Mouse (Mus musculus) embryonic facial prominence, embryonic 12.5 days (tissue): ENCODE measurements at regions not wholly inside any gene's neighbourhood (a gene's known extent, or its start where the extent isn't known, plus 50 kb on each side); places are given as distances from the start of the nearest gene placed in this dataset.

Source experiments
- ATAC-seq: fragments of 200-750 bp; cut with Nextera tagmentation; 2 replicates; pipeline ENCODE4 v1.8.0; 2017; ENCODE audit not compliant: insufficient number of reproducible peaks, insufficient read depth, low FRiP score, low TSS enrichment
- H3K27ac ChIP-seq: fragments of 300-500 bp; sonication (generic); 2 replicates; pipeline ENCODE4 v1.5.1; 2016; ENCODE audit warnings: mild to moderate bottlenecking
- H3K27me3 ChIP-seq: fragments of 300-500 bp; sonication (generic); 2 replicates; pipeline ENCODE4 v1.6.1; 2016; ENCODE audit warnings: mild to moderate bottlenecking, moderate library complexity
- H3K36me3 ChIP-seq: fragments of 300-500 bp; sonication (generic); 2 replicates; pipeline ENCODE4 v1.6.1; 2016; ENCODE audit warnings: mild to moderate bottlenecking
- H3K4me1 ChIP-seq: fragments of 300-500 bp; sonication (generic); 2 replicates; pipeline ENCODE4 v1.6.1; 2016
- H3K4me2 ChIP-seq: fragments of 300-500 bp; sonication (generic); replicated peaks from 2 replicates; pipeline ENCODE4 v1.6.1; 2016; ENCODE audit warnings: mild to moderate bottlenecking, moderate library complexity
- H3K4me3 ChIP-seq: fragments of 300-500 bp; sonication (generic); 2 replicates; pipeline ENCODE4 v1.5.1; 2016; ENCODE audit warnings: mild to moderate bottlenecking
- H3K9ac ChIP-seq: fragments of 300-500 bp; sonication (generic); 2 replicates; pipeline ENCODE4 v1.6.1; 2016; ENCODE audit warnings: mild to moderate bottlenecking, moderate library complexity
- H3K9me3 ChIP-seq: fragments of 300-500 bp; sonication (generic); 2 replicates; pipeline ENCODE4 v1.6.1; 2016; ENCODE audit warnings: mild to moderate bottlenecking, moderate library complexity
- WGBS: fragments of 180-500 bp; shearing (Covaris S2); methylation state at CpG from one replicate; pipeline ENCODE4 v1.1.7; 2016; 5-methylcytosine and 5-hydroxymethylcytosine counted together

DNA sequence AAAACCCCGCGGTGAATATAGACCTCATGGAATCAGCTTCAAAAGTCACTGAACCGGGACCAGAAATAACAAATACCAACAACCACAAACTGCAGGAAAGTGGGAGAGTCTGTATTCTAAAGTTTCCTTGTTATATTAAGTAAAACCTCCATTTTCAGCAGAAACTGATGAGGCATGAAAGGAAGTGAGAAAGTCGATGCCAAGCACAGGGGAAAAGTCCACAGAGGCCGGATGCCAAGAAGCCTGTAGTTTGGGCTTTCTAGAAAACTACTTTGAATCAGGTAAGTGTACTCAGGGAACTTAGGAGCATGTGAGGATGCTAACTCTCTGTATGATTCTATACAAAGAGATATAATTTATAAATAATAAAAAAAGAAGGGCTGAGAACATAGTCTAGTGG is 154.8 kb downstream of the Kcnrg start:
- Histone ChIP-seq H3K27ac (no peak overlapping the region), H3K9me3 (no peaks in the 10 kb centered on the region), H3K36me3 (no peaks in the 10 kb centered on the region), H3K9ac (no peak overlapping the region), H3K4me1 (peaks cover 5% of the 10 kb centered on the region), H3K27me3 (no peaks in the 10 kb centered on the region), H3K4me3 (no peak overlapping the region), H3K4me2 (no peak overlapping the region)
- no peak for ATAC-seq
- WGBS, result 76% methylated on average over 5 of the region's 5 CpGs

DNA sequence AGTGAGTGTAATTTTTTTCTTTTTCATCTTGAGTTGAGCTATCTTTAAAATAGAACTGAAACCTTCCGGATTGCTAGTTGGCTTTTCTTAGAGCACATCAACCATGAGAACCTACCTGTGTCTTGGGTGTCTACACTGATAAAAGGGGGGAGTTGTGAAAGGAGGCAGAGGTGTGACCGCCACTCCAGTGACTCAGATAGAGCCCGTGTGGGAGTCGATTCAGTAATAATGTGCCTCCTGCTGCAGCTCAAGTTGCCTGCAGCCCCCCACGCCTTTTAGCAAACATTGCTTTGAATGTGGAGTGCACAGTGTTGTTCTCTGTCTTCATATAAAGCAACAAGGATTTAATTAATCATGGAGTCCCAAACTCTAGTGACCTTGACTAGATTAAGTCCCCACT is 162.6 kb downstream of the Kcnrg start:
- H3K4me1 ChIP-seq, result no peaks in the 10 kb centered on the region
- no peak for ATAC-seq
- no peak overlapping the region for H3K4me3 ChIP-seq
- H3K36me3 ChIP-seq, result no peaks in the 10 kb centered on the region
- H3K27me3 ChIP-seq, result no peaks in the 10 kb centered on the region
- no peak overlapping the region for H3K27ac ChIP-seq
- H3K4me2 ChIP-seq, result no peak overlapping the region
- 75% methylated on average over 5 of the region's 5 CpGs for WGBS
- H3K9me3 ChIP-seq, result no peaks in the 10 kb centered on the region
- H3K9ac ChIP-seq, result no peak overlapping the region

DNA sequence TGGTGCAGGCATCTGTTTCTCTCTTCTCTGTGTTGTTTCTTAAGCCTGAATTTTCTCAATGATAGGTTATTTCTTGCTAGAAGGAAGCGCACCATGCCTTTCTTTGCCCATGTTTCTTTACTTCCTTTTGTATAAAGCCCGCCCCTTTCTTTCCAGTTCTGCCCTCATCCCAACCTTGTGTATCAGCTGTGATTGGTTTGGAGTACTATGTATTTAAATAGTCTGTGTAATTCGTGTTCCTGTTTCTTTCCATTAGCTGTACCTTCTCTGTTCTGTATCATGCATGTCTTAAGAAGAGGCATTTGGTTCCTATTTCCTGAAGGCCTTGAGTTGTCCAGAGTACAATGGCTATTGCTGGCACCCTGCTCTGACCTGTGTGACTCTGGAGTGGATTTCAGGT is 166.9 kb downstream of the Kcnrg start:
- no peaks in the 10 kb centered on the region for H3K36me3 ChIP-seq
- H3K27ac ChIP-seq, result no peak overlapping the region
- no peak overlapping the region for H3K4me3 ChIP-seq
- no peaks in the 10 kb centered on the region for H3K27me3 ChIP-seq
- no peaks in the 10 kb centered on the region for H3K9me3 ChIP-seq
- no peaks in the 10 kb centered on the region for H3K4me1 ChIP-seq
- WGBS, result 69% methylated on average over 3 of the region's 3 CpGs
- no peak overlapping the region for H3K4me2 ChIP-seq
- H3K9ac ChIP-seq, result no peak overlapping the region
- ATAC-seq, result no peak

DNA sequence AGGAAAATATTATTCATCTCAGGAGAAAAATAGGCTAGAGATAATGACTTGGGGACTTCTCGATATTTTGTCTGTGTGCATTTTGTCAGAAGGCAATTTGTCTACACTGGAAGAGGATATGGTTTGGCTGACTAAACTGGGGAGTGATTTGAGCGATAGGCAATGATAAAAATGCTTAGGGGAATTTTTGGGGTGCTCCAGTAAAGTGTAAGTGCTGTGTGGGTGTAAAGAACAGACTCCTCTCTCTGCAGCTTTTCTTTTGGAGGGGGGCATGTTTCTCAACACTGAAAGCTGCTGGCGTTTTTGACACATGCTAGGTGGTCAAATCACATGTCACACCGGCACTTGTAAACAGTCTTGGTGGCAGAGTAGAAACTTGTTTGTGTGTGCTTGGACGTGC is 171.4 kb downstream of the Kcnrg start:
- WGBS, result 84% methylated on average over 5 of the region's 5 CpGs
- H3K9me3 ChIP-seq, result no peaks in the 10 kb centered on the region

DNA sequence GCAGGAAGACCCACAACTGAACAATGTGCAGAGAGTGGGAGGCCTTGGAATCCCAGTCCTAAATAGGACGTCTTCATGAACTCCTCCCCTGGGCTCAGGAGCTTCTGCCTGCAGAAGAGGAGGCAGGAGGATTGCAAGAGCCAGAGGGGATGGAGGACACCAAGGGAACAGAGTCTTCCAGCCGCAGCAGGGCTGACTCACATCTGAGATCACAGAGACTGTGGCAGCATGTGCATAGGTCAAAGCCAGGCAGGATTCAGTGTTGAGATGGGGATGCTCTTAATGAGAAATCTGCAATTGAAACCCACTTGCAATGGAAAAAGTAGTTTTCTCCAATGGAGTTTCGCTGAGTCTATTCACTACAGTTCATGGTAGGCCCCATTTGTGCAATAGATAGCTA is 175.9 kb downstream of the Kcnrg start:
- Histone ChIP-seq H3K9me3 (no peaks in the 10 kb centered on the region), H3K27me3 (no peaks in the 10 kb centered on the region), H3K4me1 (no peaks in the 10 kb centered on the region), H3K36me3 (no peaks in the 10 kb centered on the region), H3K9ac (no peak overlapping the region), H3K27ac (no peak overlapping the region), H3K4me3 (no peak overlapping the region), H3K4me2 (no peak overlapping the region)
- WGBS, result 74% methylated on average over 3 of the region's 3 CpGs
- no peak for ATAC-seq

More for the DNA sequence above, 171.4 kb downstream of the Kcnrg start:
- ATAC-seq, result no peak
- no peak overlapping the region for H3K4me3 ChIP-seq
- H3K4me2 ChIP-seq, result no peak overlapping the region
- no peak overlapping the region for H3K9ac ChIP-seq
- H3K27ac ChIP-seq, result no peak overlapping the region
- no peaks in the 10 kb centered on the region for H3K36me3 ChIP-seq
- no peaks in the 10 kb centered on the region for H3K27me3 ChIP-seq
- H3K4me1 ChIP-seq, result no peaks in the 10 kb centered on the region

DNA sequence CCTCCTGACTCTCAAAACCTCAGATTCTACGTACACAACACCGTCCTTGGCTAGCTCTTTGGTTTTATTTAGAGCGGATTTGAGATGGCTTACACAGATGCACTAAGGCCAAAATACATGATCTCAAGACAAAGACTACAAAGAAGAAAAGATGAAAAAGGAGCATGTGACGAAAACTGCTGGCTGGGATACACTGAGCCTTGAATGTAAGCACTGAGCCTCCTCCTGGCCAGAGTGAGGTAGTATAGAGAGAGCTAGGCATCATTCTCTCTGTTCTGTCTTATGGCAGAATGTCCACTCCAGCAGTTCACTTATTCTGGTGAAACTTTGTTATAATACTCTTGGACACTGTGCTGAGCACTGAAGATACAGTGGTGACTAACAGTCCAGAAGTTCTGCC is 177.4 kb downstream of the Kcnrg start:
- Histone ChIP-seq H3K9ac (no peak overlapping the region), H3K4me2 (no peak overlapping the region), H3K4me3 (no peak overlapping the region), H3K9me3 (no peaks in the 10 kb centered on the region), H3K27ac (no peak overlapping the region), H3K36me3 (no peaks in the 10 kb centered on the region), H3K4me1 (no peaks in the 10 kb centered on the region), H3K27me3 (no peaks in the 10 kb centered on the region)
- 86% methylated on average over 4 of the region's 4 CpGs for WGBS
- ATAC-seq, result no peak

DNA sequence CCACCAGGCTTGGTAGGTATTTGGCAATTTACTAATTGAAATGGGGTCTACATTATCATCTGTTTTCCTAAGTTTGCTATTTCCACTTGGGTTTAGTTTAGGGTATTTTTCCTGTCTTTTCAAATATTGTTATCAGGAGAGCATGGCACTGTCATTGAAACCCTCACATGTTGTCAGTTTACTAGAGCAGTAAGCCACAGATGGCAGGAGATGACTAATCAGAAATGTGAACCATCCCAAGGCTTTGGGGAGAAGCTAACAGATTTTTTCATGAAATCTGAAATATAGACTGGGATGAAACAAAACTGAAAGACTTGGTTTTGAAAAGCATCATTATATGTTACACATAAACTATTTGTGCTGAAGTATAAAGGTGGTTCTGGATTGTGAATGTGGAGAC is 178.8 kb downstream of the Kcnrg start:
- H3K36me3 ChIP-seq, result no peaks in the 10 kb centered on the region
- H3K27ac ChIP-seq, result no peak overlapping the region
- no peak overlapping the region for H3K9ac ChIP-seq
- ATAC-seq, result no peak
- no peak overlapping the region for H3K4me3 ChIP-seq
- H3K4me2 ChIP-seq, result no peak overlapping the region
- no peaks in the 10 kb centered on the region for H3K9me3 ChIP-seq
- no peaks in the 10 kb centered on the region for H3K4me1 ChIP-seq
- no peaks in the 10 kb centered on the region for H3K27me3 ChIP-seq

DNA sequence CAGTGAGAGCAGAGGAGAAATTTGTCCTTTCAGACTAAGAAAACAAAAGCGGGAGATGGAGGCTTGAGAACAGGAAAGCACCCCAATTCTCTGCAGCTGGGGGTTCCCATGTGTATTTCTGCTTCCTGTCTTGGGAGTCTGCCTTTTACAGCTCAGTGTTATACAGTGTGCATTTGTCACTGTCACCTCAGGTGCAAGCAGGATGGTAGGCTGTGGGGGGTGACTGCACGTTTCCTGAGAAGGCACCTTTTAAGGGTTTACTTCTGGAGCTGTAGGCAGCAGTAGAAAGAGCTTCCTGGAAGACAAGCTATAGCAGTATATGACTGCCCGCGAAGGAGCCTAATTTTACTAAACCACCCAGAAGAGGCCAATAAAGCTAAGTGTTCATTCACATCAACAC is 180.5 kb downstream of the Kcnrg start:
- Histone ChIP-seq H3K4me1 (no peaks in the 10 kb centered on the region), H3K27ac (no peak overlapping the region), H3K36me3 (no peaks in the 10 kb centered on the region), H3K27me3 (no peaks in the 10 kb centered on the region), H3K9me3 (no peaks in the 10 kb centered on the region), H3K9ac (no peak overlapping the region), H3K4me3 (no peak overlapping the region), H3K4me2 (no peak overlapping the region)
- 85% methylated on average over 4 of the region's 4 CpGs for WGBS
- ATAC-seq, result no peak

DNA sequence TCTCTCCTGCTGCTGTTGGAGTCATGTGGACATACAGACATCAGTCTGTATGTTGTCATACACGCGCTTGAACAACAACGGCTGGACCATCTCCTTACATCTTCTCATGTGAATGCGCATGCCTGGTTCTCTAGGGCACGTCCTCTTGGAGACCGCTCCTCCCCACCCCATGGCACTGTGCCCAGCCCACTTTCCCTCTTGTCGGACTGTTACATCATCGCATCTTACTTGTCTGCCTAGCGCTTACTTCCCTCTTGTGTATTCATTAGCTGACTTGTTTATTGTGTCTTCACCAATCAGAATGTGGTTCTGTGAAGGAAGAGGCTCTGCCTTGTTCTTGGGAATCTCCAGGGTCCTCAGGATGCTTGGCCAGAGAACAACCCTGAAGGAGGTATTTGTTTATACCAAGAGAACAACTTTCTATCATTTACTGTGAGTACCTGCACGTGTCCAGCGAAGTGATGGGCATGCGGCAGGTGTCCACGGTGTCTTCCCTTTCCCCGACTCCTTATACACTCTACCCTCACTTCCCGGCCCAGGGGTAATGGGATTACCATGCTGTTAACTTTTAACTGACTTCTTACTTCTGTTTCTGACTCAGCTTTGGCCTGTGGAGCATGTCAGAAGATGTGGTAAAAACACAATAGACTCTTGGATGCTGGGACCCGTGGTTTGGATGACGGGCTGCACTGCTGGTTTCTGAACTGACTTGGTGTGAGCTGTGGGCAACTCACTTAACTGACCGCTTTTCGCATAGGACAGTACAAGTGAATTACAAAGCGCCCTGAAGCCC is 181.9 kb downstream of the Kcnrg start:
- 89% methylated on average over 20 of the region's 20 CpGs for WGBS
- Histone ChIP-seq H3K36me3 (no peaks in the 10 kb centered on the region), H3K9me3 (no peaks in the 10 kb centered on the region), H3K9ac (no peak overlapping the region), H3K4me3 (no peak overlapping the region), H3K4me1 (no peaks in the 10 kb centered on the region), H3K27ac (no peak overlapping the region), H3K27me3 (no peaks in the 10 kb centered on the region), H3K4me2 (no peak overlapping the region)
- no peak for ATAC-seq

DNA sequence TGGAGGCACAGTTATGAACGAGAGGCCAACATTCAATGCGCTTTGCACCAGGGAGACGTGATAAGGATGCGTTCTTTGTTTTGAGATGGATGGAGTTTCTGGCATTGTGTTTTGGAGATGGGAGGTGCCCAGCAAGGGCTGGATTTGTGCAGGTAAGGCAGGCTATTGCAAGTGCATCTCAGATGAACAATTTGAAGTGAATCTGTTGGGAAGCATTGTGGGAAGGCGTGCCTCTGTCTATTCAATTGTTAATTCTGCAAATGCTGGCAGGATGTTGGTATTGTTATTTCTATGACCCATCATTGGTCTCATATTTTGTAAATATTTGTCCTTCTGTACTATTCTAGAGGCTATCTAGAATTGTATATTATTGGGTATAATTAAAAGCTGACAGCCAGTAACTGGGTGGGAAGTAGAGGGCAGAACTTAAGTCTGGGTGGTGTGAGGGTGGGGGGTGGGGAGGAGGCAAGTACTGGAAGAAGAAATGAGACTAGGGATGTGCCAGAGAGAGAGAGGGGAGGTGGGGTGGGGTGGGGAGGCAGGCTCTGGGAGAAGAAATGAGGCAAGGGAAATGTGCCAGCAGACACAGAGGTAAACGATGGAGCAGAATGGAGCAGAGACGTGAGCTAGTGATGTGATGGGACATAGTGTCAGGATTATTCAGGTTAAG is 188.9 kb downstream of the Kcnrg start:
- no peak for ATAC-seq
- no peaks in the 10 kb centered on the region for H3K4me1 ChIP-seq
- H3K36me3 ChIP-seq, result no peaks in the 10 kb centered on the region
- H3K4me2 ChIP-seq, result no peak overlapping the region
- no peak overlapping the region for H3K27ac ChIP-seq
- H3K27me3 ChIP-seq, result no peaks in the 10 kb centered on the region
- 84% methylated on average over 7 of the region's 7 CpGs for WGBS
- no peak overlapping the region for H3K9ac ChIP-seq
- H3K4me3 ChIP-seq, result no peak overlapping the region
- H3K9me3 ChIP-seq, result no peaks in the 10 kb centered on the region

DNA sequence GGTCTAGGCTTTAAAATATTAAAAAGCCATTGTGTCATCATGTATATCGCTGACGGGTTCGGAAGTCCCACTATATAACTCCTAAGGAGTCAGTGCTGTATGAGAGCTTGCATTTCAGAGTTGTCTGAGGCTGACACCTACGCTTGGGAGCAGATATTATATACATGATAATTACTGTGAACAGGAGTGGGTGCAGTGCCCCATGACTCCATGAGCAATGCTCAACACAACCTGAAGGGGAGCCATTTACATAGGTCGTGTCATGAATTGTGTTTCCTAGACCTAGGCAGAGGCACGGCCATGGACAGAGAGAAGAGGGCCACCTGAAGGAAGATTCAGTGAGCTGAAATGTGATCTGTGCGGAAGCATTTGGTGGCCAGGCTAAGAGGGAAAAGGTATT is 189.4 kb downstream of the Kcnrg start:
- ATAC-seq, result no peak
- Histone ChIP-seq H3K4me1 (no peaks in the 10 kb centered on the region), H3K27me3 (no peaks in the 10 kb centered on the region), H3K4me3 (no peak overlapping the region), H3K4me2 (no peak overlapping the region), H3K9ac (no peak overlapping the region), H3K27ac (no peak overlapping the region), H3K36me3 (no peaks in the 10 kb centered on the region), H3K9me3 (no peaks in the 10 kb centered on the region)
- WGBS, result 92% methylated on average over 7 of the region's 7 CpGs

DNA sequence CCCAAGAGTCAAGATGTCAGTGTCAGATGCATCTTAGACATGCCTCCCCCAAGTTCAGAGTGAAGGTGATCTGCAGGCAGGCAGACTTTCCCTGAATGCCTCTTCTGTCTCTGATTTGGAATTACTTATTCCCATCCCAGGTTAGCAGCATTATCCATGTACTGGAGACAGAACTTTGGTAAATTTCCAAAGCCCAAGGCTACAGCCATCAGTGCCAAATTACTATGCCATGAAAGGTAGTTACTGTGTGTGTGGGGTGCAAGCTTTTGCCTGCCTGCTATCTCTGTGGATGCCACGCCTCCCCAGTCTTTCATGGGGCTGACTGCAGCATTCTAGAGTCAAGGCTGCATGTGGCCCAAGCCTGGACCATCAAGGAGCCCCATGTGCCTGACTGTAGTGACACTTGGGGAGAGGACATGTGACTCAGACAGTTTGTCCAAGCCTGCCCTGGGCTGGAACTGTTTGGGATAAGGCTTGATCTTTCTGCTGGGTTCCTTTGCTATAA is 196.2 kb downstream of the Kcnrg start:
- no peak overlapping the region for H3K27ac ChIP-seq
- 0 out of 2 replicates have a peak, but pooled peaks cover 2% of the 10 kb centered on the region for H3K4me1 ChIP-seq
- no peaks in the 10 kb centered on the region for H3K27me3 ChIP-seq
- H3K36me3 ChIP-seq, result no peaks in the 10 kb centered on the region
- H3K9ac ChIP-seq, result no peak overlapping the region
- no peak overlapping the region for H3K4me3 ChIP-seq
- WGBS, result 50% methylated on average over 1 of the region's 1 CpGs
- no peak for ATAC-seq
- H3K9me3 ChIP-seq, result no peaks in the 10 kb centered on the region
- H3K4me2 ChIP-seq, result no peak overlapping the region
